Mouse (Mus musculus) kidney, adult 2 months (tissue): ENCODE measurements around the gene Uqcrc2.

Experiments used
- CTCF ChIP-seq: fragments of 200-500 bp; conservative IDR thresholded peaks from 2 replicates; pipeline ENCODE4 v1.5.1; 2011; ENCODE audit warnings: low read depth, mild to moderate bottlenecking, control low read depth, low read length, moderate library complexity, mixed read lengths; ENCODE audit not compliant: insufficient read depth, insufficient read length
- POLR2A ChIP-seq: fragments of 200-500 bp; IDR thresholded peaks from one replicate; pipeline ENCODE4 v1.6.1; 2011; ENCODE audit warnings: low read depth, low read length, control low read depth

- no peak for TF ChIP-seq CTCF
- no peak for TF ChIP-seq POLR2A
Observed at GRCm38 (mm10) chr7:120684731-120685161, 49.8 kb downstream of the Uqcrc2 start.
